Mouse (Mus musculus): Measurements from ENCODE around the gene Pycr1. TPM values are rescaled to one million over a fixed set of nuclear protein-coding genes. Genes with fewer than 3 reads are reported as not detected.

Pycr1 gene
- total RNA-seq, 2 experiments from 2014 or later: 1.6 to 2.3 TPM

- intact Hi-C loops (cut with DNase I): loop anchor here (5.0 kb wide), 1 partner anchor 42 kb away; the partner anchor contains the start of gene Aspscr1
- DNase-seq (ENCODE audit: low spot score): no peak
Observed at GRCm38 (mm10) chr11:120629911-120630310, 13.7 kb downstream of the Pycr1 start.

- intact Hi-C loops (cut with DNase I): loop anchor here (5.0 kb wide), 1 partner anchor 43 kb away; the partner anchor contains the start of gene Aspscr1
- no peak for DNase-seq (ENCODE audit: low spot score)
Observed at GRCm38 (mm10) chr11:120629341-120629730, 14.2 kb downstream of the Pycr1 start.

GRCm38 (mm10) chr11:120628601-120629340, 14.8 kb downstream of the Pycr1 start:
- intact Hi-C loops (cut with DNase I): loop anchor here (5.0 kb wide), 1 partner anchor 44 kb away; the partner anchor contains the start of gene Aspscr1
- DNase-seq (ENCODE audit: low spot score): no peak

GRCm38 (mm10) chr11:120627468-120628300, 15.9 kb downstream of the Pycr1 start:
- DNase-seq (ENCODE audit: low spot score): no peak
- intact Hi-C loops (cut with DNase I): loop anchor here (5.0 kb wide), 1 partner anchor 45 kb away; the partner anchor contains the start of gene Aspscr1

- intact Hi-C loops (cut with DNase I): loop anchor here (5.0 kb wide), 1 partner anchor 45 kb away; the partner anchor contains the start of gene Aspscr1
- DNase-seq (ENCODE audit: low spot score): no peak
Observed at GRCm38 (mm10) chr11:120626785-120627467, 16.6 kb downstream of the Pycr1 start.

- DNase-seq (ENCODE audit: low spot score): no peak
- intact Hi-C loops (cut with DNase I): loop anchor here (2.0 to 5.0 kb wide), 2 partner anchors 47 to 88 kb away; partner anchors contain the start of genes Aspscr1, Cenpx and Lrrc45
Observed at GRCm38 (mm10) chr11:120625152-120625775, 18.3 kb downstream of the Pycr1 start, which contains the start of gene Sirt7. Gene Sirt7, minus strand, starts transcription at chr11:120625240.

- intact Hi-C loops (cut with DNase I): loop anchor here (2.0 to 5.0 kb wide), 2 partner anchors 48 to 88 kb away; partner anchors contain the start of genes Aspscr1, Cenpx and Lrrc45
Observed at GRCm38 (mm10) chr11:120624680-120625111, 18.9 kb downstream of the Pycr1 start.

GRCm38 (mm10) chr11:120623961-120624679, 19.4 kb downstream of the Pycr1 start:
- intact Hi-C loops (cut with DNase I): loop anchor here (2.0 kb wide), 1 partner anchor 89 kb away; the partner anchor contains the start of genes Cenpx and Lrrc45
- DNase-seq (ENCODE audit: low spot score): no peak

More at GRCm38 (mm10) chr11:120624680-120625111, 18.9 kb downstream of the Pycr1 start:
- DNase-seq (ENCODE audit: low spot score): peak; percentile 74

- intact Hi-C loops (cut with DNase I): no loop called here
- DNase-seq (ENCODE audit: low spot score): no peak
Observed at GRCm38 (mm10) chr11:120622805-120623204, 20.8 kb downstream of the Pycr1 start.

- DNase-seq (ENCODE audit: low spot score): no peak
- intact Hi-C loops (cut with DNase I): no loop called here
Observed at GRCm38 (mm10) chr11:120620195-120620594, 23.4 kb downstream of the Pycr1 start.

- no peak for DNase-seq (ENCODE audit: low spot score)
- intact Hi-C loops (cut with DNase I): no loop called here
Observed at GRCm38 (mm10) chr11:120618619-120619535, 24.7 kb downstream of the Pycr1 start.

GRCm38 (mm10) chr11:120617519-120618112, 26.0 kb downstream of the Pycr1 start, which contains the start of gene Pcyt2:
Gene Pcyt2, minus strand, starts transcription at chr11:120617936.
- intact Hi-C loops (cut with DNase I): no loop called here
- DNase-seq (ENCODE audit: low spot score): peak; percentile 76

- no peak for DNase-seq (ENCODE audit: low spot score)
- intact Hi-C loops (cut with DNase I): no loop called here
Observed at GRCm38 (mm10) chr11:120616617-120617294, 26.8 kb downstream of the Pycr1 start.

- intact Hi-C loops (cut with DNase I): no loop called here
- no peak for DNase-seq (ENCODE audit: low spot score)
Observed at GRCm38 (mm10) chr11:120615606-120616203, 27.9 kb downstream of the Pycr1 start.

GRCm38 (mm10) chr11:120615167-120615566, 28.4 kb downstream of the Pycr1 start:
- no peak for DNase-seq (ENCODE audit: low spot score)
- intact Hi-C loops (cut with DNase I): no loop called here

- intact Hi-C loops (cut with DNase I): loop anchor here (2.0 kb wide), 3 partner anchors 35 to 125 kb away; no protein-coding TSS in a partner anchor
- DNase-seq (ENCODE audit: low spot score): no peak
Observed at GRCm38 (mm10) chr11:120613976-120614375, 29.6 kb downstream of the Pycr1 start.
